21 mouse cellular contexts compared by ENCODE assay signal in the genomic region with DNA sequence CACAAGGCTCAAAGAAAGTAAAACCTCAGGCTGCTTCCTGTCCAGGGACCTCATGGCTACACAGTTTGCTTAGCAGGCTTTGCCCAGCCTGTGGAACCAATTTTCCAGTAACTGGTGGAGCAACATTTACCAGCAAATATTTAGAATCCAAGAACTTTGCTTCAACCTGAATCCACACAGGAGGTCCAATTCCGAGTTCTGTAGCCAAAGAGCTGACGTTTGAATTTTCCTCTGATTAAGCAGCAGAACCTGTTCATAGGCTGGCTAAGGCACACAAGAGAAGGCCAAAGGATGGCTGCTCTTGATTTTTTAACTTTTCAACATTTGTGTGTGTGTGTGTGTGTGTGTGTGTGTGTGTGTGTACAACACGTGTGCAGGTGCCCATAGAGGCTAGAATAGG.
DNase-seq lines count a peak whose midpoint lies in the region; ATAC-seq and TF ChIP-seq lines count a peak whose summit lies in the region.
"Had no signal": no experiment of that assay in that cellular context is flagged by ENCODE, and none has a peak within 500 bp of the region (broad histone marks: within the 10 kb centered on the region; RNA-seq: fewer than 3 reads in every experiment).

No protein-coding gene starts in this region.

- POLR2A ChIA-PET in Patski (lab: Charles Lee), result no interaction called here

- TF ChIP-seq EP300 in liver, postnatal 0 days (IDR thresholded peaks at IDR 0.05; ENCODE audit: low read depth), result peak; percentile 28; the same call in 1 of the 2 replicates

- no peaks in the 10 kb centered on the region for H3K27me3 ChIP-seq in liver, adult 2 months (ENCODE audit: control insufficient read depth, insufficient read depth, low read length)
- H3K27me3 ChIP-seq in liver, embryonic 11.5 days (replicated peaks; ENCODE audit: control insufficient read depth, insufficient read depth, low read length), result no peaks in the 10 kb centered on the region
- H3K27me3 ChIP-seq in liver, postnatal 0 days (ENCODE audit: insufficient read depth, low read length), result no peaks in the 10 kb centered on the region
- no peaks in the 10 kb centered on the region for H3K27me3 ChIP-seq in liver, embryonic 12.5 days (replicated peaks)
- H3K27me3 ChIP-seq in Patski, result no peaks in the 10 kb centered on the region
- H3K27me3 ChIP-seq: CH12.LX had no signal

- no peak for TF ChIP-seq CTCF in liver, adult 2 months (IDR thresholded peaks at IDR 0.05; ENCODE audit: low read depth, low read length)
- TF ChIP-seq CTCF in liver, postnatal 0 days (IDR thresholded peaks at IDR 0.05; ENCODE audit: low read depth), result no peak
- no peak for TF ChIP-seq CTCF in Patski (IDR thresholded peaks at IDR 0.05)

- no peaks in the 10 kb centered on the region for H3K79me2 ChIP-seq in liver, adult 2 months (ENCODE audit: control insufficient read depth, insufficient read depth, low read length)

- 20% methylated on average over 3 of the region's 3 CpGs for WGBS in liver, adult 2 months
- 72% methylated on average over 3 of the region's 3 CpGs for WGBS in liver, embryonic 11.5 days
- 51% methylated on average over 3 of the region's 3 CpGs for WGBS in liver, postnatal 0 days (ENCODE audit: insufficient replicate concordance)
- WGBS in liver, embryonic 12.5 days (ENCODE audit: insufficient replicate concordance), result 59% methylated on average over 3 of the region's 3 CpGs

- H3K9me3 ChIP-seq in liver, embryonic 11.5 days (ENCODE audit: control insufficient read depth, low read length), result no peaks in the 10 kb centered on the region
- H3K9me3 ChIP-seq in liver, postnatal 0 days (ENCODE audit: low read length), result no peaks in the 10 kb centered on the region
- H3K9me3 ChIP-seq in liver, embryonic 12.5 days (replicated peaks), result no peaks in the 10 kb centered on the region

- H3K27ac ChIP-seq in liver, adult 2 months (replicated peaks; ENCODE audit: insufficient read depth, low read depth, low read length), result peak overlapping the region; percentile 83
- H3K27ac ChIP-seq in liver, embryonic 11.5 days (ENCODE audit: low read depth, low read length), result no peak overlapping the region
- H3K27ac ChIP-seq in liver, postnatal 0 days (ENCODE audit: low read depth), result peak overlapping the region; percentile 64
- H3K27ac ChIP-seq in liver, embryonic 12.5 days, result no peak overlapping the region

- in situ Hi-C loops in Patski (cut with MboI; ENCODE audit: low pct_unique_long_range_greater_than_20kb), result no loop called here

- peak; percentile 94 for DNase-seq in liver, adult 2 months (ENCODE audit: extremely low read depth, low read depth, low spot score)
- DNase-seq in liver, embryonic 11.5 days (ENCODE audit: low spot score), result no peak
- no peak for DNase-seq in liver, postnatal 0 days
- no peak for DNase-seq in Patski (ENCODE audit: low read depth, low spot score)
- no peak for DNase-seq in thymus, postnatal 10 days (ENCODE audit: low spot score in 2 of 2)
- DNase-seq: adrenal gland, adult 2 months; adrenal gland, adult 8-10 months; adrenal gland, postnatal 10 days; adrenal gland, postnatal 14 days; adrenal gland, postnatal 25 days; adrenal gland, postnatal 36 days; B cell, adult 2 months; cerebellum, adult 11 months; cerebellum, adult 11-12 months; cerebellum, adult 18-20 months; cerebellum, adult 2 months had no signal

- no peak overlapping the region for H3K4me2 ChIP-seq in liver, embryonic 11.5 days
- H3K4me2 ChIP-seq in liver, postnatal 0 days (ENCODE audit: low read depth, low read length), result no peak overlapping the region
- no peak overlapping the region for H3K4me2 ChIP-seq in liver, embryonic 12.5 days

- no peak for ATAC-seq in liver, embryonic 11.5 days (replicated peaks; ENCODE audit: low FRiP score)
- ATAC-seq in liver, postnatal 0 days, result peak; percentile 65
- ATAC-seq in liver, embryonic 12.5 days, result no peak
- ATAC-seq in Patski, result peak; percentile 17
- ATAC-seq: activated CD4-positive, CD25-positive, alpha-beta regulatory T cell, adult 4 months; CD4-positive, CD25-positive, alpha-beta regulatory T cell, adult 4 months had no signal

- no peak overlapping the region for H3K4me3 ChIP-seq in liver, adult 2 months (ENCODE audit: insufficient read depth, low read depth, low read length)
- no peak overlapping the region for H3K4me3 ChIP-seq in liver, embryonic 11.5 days (ENCODE audit: low read depth, low read length)
- H3K4me3 ChIP-seq in liver, postnatal 0 days (ENCODE audit: low read depth, low read length), result no peak overlapping the region
- no peak overlapping the region for H3K4me3 ChIP-seq in liver, embryonic 12.5 days

- TF ChIP-seq POLR2A in liver, adult 2 months (IDR thresholded peaks at IDR 0.05; ENCODE audit: extremely low read depth, insufficient read depth, low read length), result no peak

- CTCF ChIA-PET in Patski (lab: Charles Lee), result interaction anchor here (2.0 kb wide), 1 partner anchor 9 kb away, joined by 5 read pairs; no protein-coding TSS in a partner anchor

- H3K9ac ChIP-seq in liver, adult 2 months (ENCODE audit: low read depth, low read length), result no peak overlapping the region; the same call in 1 of the 2 replicates
- H3K9ac ChIP-seq in liver, embryonic 11.5 days (ENCODE audit: low read depth, low read length), result no peak overlapping the region
- H3K9ac ChIP-seq in liver, postnatal 0 days (replicated peaks), result no peak overlapping the region
- no peak overlapping the region for H3K9ac ChIP-seq in liver, embryonic 12.5 days

- no peaks in the 10 kb centered on the region for H3K36me3 ChIP-seq in liver, adult 2 months (ENCODE audit: control insufficient read depth, insufficient read depth, low read length)
- no peaks in the 10 kb centered on the region for H3K36me3 ChIP-seq in liver, embryonic 11.5 days (ENCODE audit: control insufficient read depth, insufficient read depth, low read length)
- H3K36me3 ChIP-seq in liver, postnatal 0 days (replicated peaks; ENCODE audit: insufficient read depth, low read length), result no peaks in the 10 kb centered on the region
- no peaks in the 10 kb centered on the region for H3K36me3 ChIP-seq in liver, embryonic 12.5 days
- H3K36me3 ChIP-seq: G1E had no signal

- peaks cover 30% of the 10 kb centered on the region for H3K4me1 ChIP-seq in liver, adult 2 months (ENCODE audit: control insufficient read depth, insufficient read depth, low read length)
- no peaks in the 10 kb centered on the region for H3K4me1 ChIP-seq in liver, embryonic 11.5 days (replicated peaks; ENCODE audit: control insufficient read depth, insufficient read depth, low read length)
- H3K4me1 ChIP-seq in liver, postnatal 0 days (ENCODE audit: insufficient read depth), result peaks cover 8% of the 10 kb centered on the region; the same call in 1 of the 2 replicates
- no peaks in the 10 kb centered on the region for H3K4me1 ChIP-seq in liver, embryonic 12.5 days

Comparison
In these comparisons a context has a peak if more than half of its experiments do, and no peak if none do; other contexts are left out.
1. H3K27ac ChIP-seq: peak in liver, adult 2 months (single experiment) and liver, postnatal 0 days (single experiment); none in liver, embryonic 11.5 days (single experiment) and liver, embryonic 12.5 days (single experiment).
2. ATAC-seq: peak in liver, postnatal 0 days (single experiment) and Patski (single experiment); none in liver, embryonic 11.5 days (single experiment) and liver, embryonic 12.5 days (single experiment).